Mouse (Mus musculus) left cerebral cortex, adult 9 months (tissue): ENCODE results near the gene Lgals9.

Experiments
- DNase-seq, 2 experiments: peaks; one replicate each; pipeline ENCODE4 v3.0.0; 2022; ENCODE audit warnings: low spot score in 2 of 2

Gene Lgals9

DNA sequence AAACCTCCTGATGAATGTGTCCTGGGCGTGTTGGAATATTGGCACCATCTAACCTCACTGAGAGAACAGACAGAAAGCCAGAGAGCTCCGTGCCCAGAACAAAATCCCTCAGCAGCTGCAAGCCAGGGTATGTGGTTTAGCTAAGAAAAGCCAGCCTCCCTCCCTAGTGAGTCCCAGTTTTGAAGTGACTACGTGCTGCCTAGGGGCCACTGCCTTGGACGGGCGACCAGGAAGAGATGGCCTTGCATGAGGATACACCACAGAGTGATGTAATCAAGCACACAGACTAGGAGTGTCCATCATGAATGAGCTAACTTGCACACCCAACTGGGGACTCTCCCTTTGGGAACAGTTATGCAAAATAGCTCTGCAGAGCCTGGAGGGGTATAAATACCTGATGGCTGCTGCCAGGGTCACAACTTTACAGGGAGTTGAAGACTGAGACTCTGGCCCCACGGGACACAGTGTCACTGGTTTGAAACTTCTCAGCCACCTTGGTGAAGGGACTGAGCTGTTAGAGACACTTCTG is 64.3 kb downstream of the Lgals9 start, which contains the start of gene Nos2:
Nos2 (plus strand) TSS at position 377 of the 529 bp plus-strand sequence.
- DNase-seq, result no peak

DNA sequence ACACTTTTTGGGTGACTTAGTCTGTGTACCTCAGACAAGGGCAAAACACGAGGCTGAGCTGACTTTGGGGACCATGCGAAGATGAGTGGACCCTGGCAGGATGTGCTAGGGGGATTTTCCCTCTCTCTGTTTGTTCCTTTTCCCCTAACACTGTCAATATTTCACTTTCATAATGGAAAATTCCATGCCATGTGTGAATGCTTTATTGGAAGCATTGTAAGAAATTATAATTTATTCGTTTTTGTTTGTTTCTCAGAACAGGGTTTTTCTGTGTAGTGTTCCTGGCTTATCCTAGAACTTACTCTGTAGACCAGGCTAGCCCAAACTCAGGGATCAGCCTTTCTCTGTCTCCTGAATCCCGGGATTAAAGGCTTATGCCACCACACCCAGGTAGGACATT is 65.0 kb downstream of the Lgals9 start:
- no peak for DNase-seq

DNA sequence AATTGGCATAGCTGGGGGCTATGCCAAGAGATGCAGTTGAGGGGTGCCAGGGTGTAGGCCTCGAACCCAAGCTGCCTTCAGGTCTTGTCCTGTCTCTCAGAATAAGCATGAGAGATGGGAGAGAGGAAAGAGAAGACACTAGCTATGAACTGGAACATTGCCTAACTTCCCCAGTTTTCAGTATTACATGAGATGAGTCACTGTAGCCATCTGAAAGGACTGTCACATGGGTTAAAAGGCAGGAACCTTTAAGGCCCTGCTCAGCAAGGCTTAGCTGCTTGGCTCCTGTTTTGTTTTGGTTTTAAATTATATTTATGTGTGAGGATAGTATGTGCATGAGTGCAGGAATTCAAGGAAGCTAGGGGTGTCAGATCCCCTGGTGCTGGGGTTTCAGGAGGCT is 68.3 kb downstream of the Lgals9 start:
- DNase-seq, result no peak

- DNase-seq, result no peak
Measured at GRCm38 (mm10) chr11:78915473-78915872, 69.3 kb downstream of the Lgals9 start.
